Mouse (Mus musculus) urinary bladder, postnatal 14 days (tissue): ENCODE data around the gene Acer2.

Source experiments
- DNase-seq: peaks from one replicate; pipeline ENCODE4 v3.0.0; 2021; ENCODE audit warnings: low spot score

Acer2 gene

DNA sequence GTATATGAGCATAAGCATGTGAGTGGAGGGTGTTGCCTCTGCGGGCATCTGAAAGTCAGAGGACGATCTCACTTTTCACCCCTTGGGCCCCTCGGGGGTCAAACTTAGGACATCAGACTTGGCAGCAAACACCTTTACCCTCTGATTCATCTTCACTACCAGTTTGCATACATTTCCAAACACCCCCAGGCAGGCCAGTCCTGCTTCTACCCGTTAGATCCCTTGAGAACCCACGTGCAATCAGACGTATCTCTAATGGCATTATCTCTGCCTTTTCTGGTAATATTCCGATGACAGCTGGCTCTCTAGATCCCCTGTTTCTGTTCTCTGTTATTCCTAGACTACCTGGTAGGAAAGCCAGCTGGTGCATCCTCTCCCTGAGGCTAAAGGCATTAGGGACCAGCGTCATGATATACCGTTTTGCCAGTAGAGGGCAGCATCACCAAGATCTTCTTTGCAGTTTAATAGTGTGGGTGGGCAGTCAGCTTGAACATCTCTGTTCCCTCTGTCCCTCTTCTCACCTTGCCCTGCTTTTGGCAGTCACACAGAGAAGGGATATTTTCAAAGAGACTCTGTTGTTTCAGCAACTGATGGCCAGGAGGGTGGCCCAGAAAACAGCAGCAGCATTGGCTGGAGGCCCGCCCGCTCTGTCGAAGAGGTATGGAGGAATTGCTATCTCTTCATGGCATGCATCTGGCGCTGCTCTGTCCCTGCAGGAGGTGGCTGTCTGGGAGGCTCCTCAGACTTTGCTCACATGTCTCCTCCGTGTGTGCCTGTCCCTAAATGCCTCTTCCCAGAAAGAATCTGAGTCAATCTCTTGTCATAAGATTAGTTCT lies 83.6 kb downstream of the Acer2 start:
- peak; percentile 41 for DNase-seq

DNA sequence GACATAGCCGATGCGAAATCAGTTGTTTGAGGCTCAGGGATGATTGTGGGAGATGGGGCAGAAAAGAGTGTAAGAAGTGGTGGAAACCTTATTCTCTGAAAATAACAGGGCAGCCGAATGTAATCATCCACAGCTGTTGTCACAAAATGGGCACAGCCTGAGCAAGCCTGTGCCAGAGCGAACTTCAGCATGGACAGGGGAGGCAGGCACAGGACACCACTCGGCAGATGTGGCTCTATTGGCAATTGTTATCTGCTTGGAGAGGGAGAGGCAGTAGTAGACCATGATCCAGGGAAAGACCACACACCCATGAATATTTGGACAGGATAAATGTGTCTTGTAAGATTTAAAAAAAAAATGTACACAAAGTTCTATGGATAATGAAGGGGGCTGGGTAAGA lies 103.1 kb downstream of the Acer2 start:
- no peak for DNase-seq
